Mouse (Mus musculus) E14TG2a.4 (cell line): ENCODE measurements around the gene Ociad2.

Experiments
- CTCF ChIP-seq: conservative IDR thresholded peaks from 2 replicates; pipeline ENCODE4 v1.5.1; 2014; ENCODE audit warnings: low read length
- NANOG ChIP-seq: IDR thresholded peaks from 2 replicates; pipeline ENCODE4 v1.6.1; 2014; ENCODE audit warnings: borderline replicate concordance, low read length, mixed read lengths
- POU5F1 ChIP-seq: IDR thresholded peaks from 2 replicates; pipeline ENCODE4 v1.6.1; 2014; ENCODE audit warnings: low read length, borderline replicate concordance

GRCm38 (mm10) chr5:73355393-73355792, 14.6 kb upstream of the Ociad2 start:
- TF ChIP-seq CTCF = no peak
- TF ChIP-seq NANOG = no peak
- no peak for TF ChIP-seq POU5F1
